Mouse (Mus musculus): ENCODE data around the gene Tle3. TPM values are rescaled to one million over a fixed set of nuclear protein-coding genes. Genes with fewer than 3 reads are reported as not detected.
A peak's percentile ranks its signal among the peaks of the same experiment; 100 is the strongest.

The Tle3 gene
- 2.4 and 2.9 TPM in 2 replicates for total RNA-seq (2014; rRNA removed)
- 9.7 and 14.8 TPM in 2 replicates for polyA plus RNA-seq (2012; rRNA removed)

GRCm38 (mm10) chr9:61371755-61372509 is at the start of gene Tle3:
TSS of gene Tle3 (plus strand) at chr9:61372366.
- Histone ChIP-seq H3K27ac (replicated peaks; ENCODE audit: insufficient read depth, low read depth, low read length) (peak within 1 kb of the TSS; percentile 85), H3K27me3 (ENCODE audit: control insufficient read depth, insufficient read depth, low read length) (no peaks in the 10 kb centered on the region), H3K9ac (ENCODE audit: low read depth, low read length) (peak within 1 kb of the TSS; percentile 79), H3K4me1 (ENCODE audit: control insufficient read depth, insufficient read depth, low read length) (peaks cover 27% of the 10 kb centered on the region), H3K36me3 (ENCODE audit: control insufficient read depth, insufficient read depth, low read length) (no peaks in the 10 kb centered on the region), H3K79me2 (ENCODE audit: control insufficient read depth, insufficient read depth, low read length) (peaks cover 16% of the 10 kb centered on the region; the same call in 1 of the 2 replicates), H3K4me3 (ENCODE audit: insufficient read depth, low read depth, low read length) (peak within 1 kb of the TSS; percentile 61)
- peak; percentile 94 for DNase-seq (ENCODE audit: extremely low read depth, low read depth, low spot score)
- under 1% methylated on average over 34 of the region's 35 CpGs for WGBS
- TF ChIP-seq CTCF (IDR thresholded peaks at IDR 0.05; ENCODE audit: low read depth, low read length) (peak; percentile 69), POLR2A (IDR thresholded peaks at IDR 0.05; ENCODE audit: extremely low read depth, insufficient read depth, low read length) (peak; percentile 90)

GRCm38 (mm10) chr9:61323221-61323620 is 48.9 kb upstream of the Tle3 start:
- TF ChIP-seq POLR2A (IDR thresholded peaks at IDR 0.05; ENCODE audit: extremely low read depth, insufficient read depth, low read length) (no peak), CTCF (IDR thresholded peaks at IDR 0.05; ENCODE audit: low read depth, low read length) (no peak)
- H3K27me3 ChIP-seq (ENCODE audit: control insufficient read depth, insufficient read depth, low read length), result no peaks in the 10 kb centered on the region
- no peaks in the 10 kb centered on the region for H3K36me3 ChIP-seq (ENCODE audit: control insufficient read depth, insufficient read depth, low read length)
- H3K4me1 ChIP-seq (ENCODE audit: control insufficient read depth, insufficient read depth, low read length), result peaks cover 24% of the 10 kb centered on the region
- peak; percentile 82 for DNase-seq (ENCODE audit: extremely low read depth, low read depth, low spot score)
- WGBS, result 45% methylated on average over 5 of the region's 5 CpGs
- H3K27ac ChIP-seq (replicated peaks; ENCODE audit: insufficient read depth, low read depth, low read length), result no peak overlapping the region
- H3K4me3 ChIP-seq (ENCODE audit: insufficient read depth, low read depth, low read length), result no peak overlapping the region
- H3K9ac ChIP-seq (ENCODE audit: low read depth, low read length), result no peak overlapping the region
- H3K79me2 ChIP-seq (ENCODE audit: control insufficient read depth, insufficient read depth, low read length), result no peaks in the 10 kb centered on the region

- peak; percentile 32 for DNase-seq (ENCODE audit: extremely low read depth, low read depth, low spot score)
- 51% methylated on average over 3 of the region's 3 CpGs for WGBS
- no peaks in the 10 kb centered on the region for H3K36me3 ChIP-seq (ENCODE audit: control insufficient read depth, insufficient read depth, low read length)
These were observed 48.3 kb upstream of the Tle3 start for GRCm38 (mm10) chr9:61323879-61324278.

GRCm38 (mm10) chr9:61324354-61324753 is 47.8 kb upstream of the Tle3 start:
- no peak overlapping the region for H3K4me3 ChIP-seq (ENCODE audit: insufficient read depth, low read depth, low read length)
- H3K9ac ChIP-seq (ENCODE audit: low read depth, low read length), result no peak overlapping the region
- no peaks in the 10 kb centered on the region for H3K36me3 ChIP-seq (ENCODE audit: control insufficient read depth, insufficient read depth, low read length)
- H3K27me3 ChIP-seq (ENCODE audit: control insufficient read depth, insufficient read depth, low read length), result no peaks in the 10 kb centered on the region
- no peak overlapping the region for H3K27ac ChIP-seq (replicated peaks; ENCODE audit: insufficient read depth, low read depth, low read length)
- peaks cover 23% of the 10 kb centered on the region for H3K4me1 ChIP-seq (ENCODE audit: control insufficient read depth, insufficient read depth, low read length)
- H3K79me2 ChIP-seq (ENCODE audit: control insufficient read depth, insufficient read depth, low read length), result no peaks in the 10 kb centered on the region
- TF ChIP-seq POLR2A (IDR thresholded peaks at IDR 0.05; ENCODE audit: extremely low read depth, insufficient read depth, low read length), result 0 out of 2 replicates have a peak, but pooled peaks have one; percentile 6
- TF ChIP-seq CTCF (IDR thresholded peaks at IDR 0.05; ENCODE audit: low read depth, low read length), result no peak
- DNase-seq (ENCODE audit: extremely low read depth, low read depth, low spot score), result no peak
- WGBS, result 92% methylated on average over 12 of the region's 12 CpGs

More at GRCm38 (mm10) chr9:61323879-61324278, 48.3 kb upstream of the Tle3 start:
- Histone ChIP-seq H3K4me1 (ENCODE audit: control insufficient read depth, insufficient read depth, low read length) (peaks cover 24% of the 10 kb centered on the region), H3K4me3 (ENCODE audit: insufficient read depth, low read depth, low read length) (no peak overlapping the region), H3K9ac (ENCODE audit: low read depth, low read length) (no peak overlapping the region), H3K79me2 (ENCODE audit: control insufficient read depth, insufficient read depth, low read length) (no peaks in the 10 kb centered on the region), H3K27ac (replicated peaks; ENCODE audit: insufficient read depth, low read depth, low read length) (no peak overlapping the region), H3K27me3 (ENCODE audit: control insufficient read depth, insufficient read depth, low read length) (no peaks in the 10 kb centered on the region)
- TF ChIP-seq CTCF (IDR thresholded peaks at IDR 0.05; ENCODE audit: low read depth, low read length) (no peak), POLR2A (IDR thresholded peaks at IDR 0.05; ENCODE audit: extremely low read depth, insufficient read depth, low read length) (no peak)

GRCm38 (mm10) chr9:61325012-61325411 is 47.2 kb upstream of the Tle3 start:
- H3K27me3 ChIP-seq (ENCODE audit: control insufficient read depth, insufficient read depth, low read length), result no peaks in the 10 kb centered on the region
- no peak overlapping the region for H3K4me3 ChIP-seq (ENCODE audit: insufficient read depth, low read depth, low read length)
- H3K79me2 ChIP-seq (ENCODE audit: control insufficient read depth, insufficient read depth, low read length), result no peaks in the 10 kb centered on the region
- no peak overlapping the region for H3K9ac ChIP-seq (ENCODE audit: low read depth, low read length)
- peak; percentile 84 for DNase-seq (ENCODE audit: extremely low read depth, low read depth, low spot score)
- TF ChIP-seq CTCF (IDR thresholded peaks at IDR 0.05; ENCODE audit: low read depth, low read length) (no peak), POLR2A (IDR thresholded peaks at IDR 0.05; ENCODE audit: extremely low read depth, insufficient read depth, low read length) (no peak)
- WGBS, result 36% methylated on average over 2 of the region's 2 CpGs
- H3K4me1 ChIP-seq (ENCODE audit: control insufficient read depth, insufficient read depth, low read length), result peaks cover 19% of the 10 kb centered on the region
- H3K27ac ChIP-seq (replicated peaks; ENCODE audit: insufficient read depth, low read depth, low read length), result no peak overlapping the region
- no peaks in the 10 kb centered on the region for H3K36me3 ChIP-seq (ENCODE audit: control insufficient read depth, insufficient read depth, low read length)

GRCm38 (mm10) chr9:61325931-61326351 is 46.2 kb upstream of the Tle3 start:
- TF ChIP-seq POLR2A (IDR thresholded peaks at IDR 0.05; ENCODE audit: extremely low read depth, insufficient read depth, low read length) (no peak), CTCF (IDR thresholded peaks at IDR 0.05; ENCODE audit: low read depth, low read length) (no peak)
- Histone ChIP-seq H3K27ac (replicated peaks; ENCODE audit: insufficient read depth, low read depth, low read length) (no peak overlapping the region), H3K27me3 (ENCODE audit: control insufficient read depth, insufficient read depth, low read length) (no peaks in the 10 kb centered on the region), H3K9ac (ENCODE audit: low read depth, low read length) (no peak overlapping the region), H3K36me3 (ENCODE audit: control insufficient read depth, insufficient read depth, low read length) (no peaks in the 10 kb centered on the region), H3K4me1 (ENCODE audit: control insufficient read depth, insufficient read depth, low read length) (peaks cover 11% of the 10 kb centered on the region), H3K4me3 (ENCODE audit: insufficient read depth, low read depth, low read length) (no peak overlapping the region), H3K79me2 (ENCODE audit: control insufficient read depth, insufficient read depth, low read length) (no peaks in the 10 kb centered on the region)
- no peak for DNase-seq (ENCODE audit: extremely low read depth, low read depth, low spot score)
- 67% methylated on average over 7 of the region's 7 CpGs for WGBS

All from liver, adult 2 months (tissue).